Mouse (Mus musculus): Measurements from ENCODE around the gene Eid2b. TPM values are rescaled to one million over a fixed set of nuclear protein-coding genes. Genes with fewer than 3 reads are reported as not detected.

Eid2b gene
- total and polyA plus RNA-seq, 2 experiments from 2014 or later, result 44.0 to 53.6 TPM

DNA sequence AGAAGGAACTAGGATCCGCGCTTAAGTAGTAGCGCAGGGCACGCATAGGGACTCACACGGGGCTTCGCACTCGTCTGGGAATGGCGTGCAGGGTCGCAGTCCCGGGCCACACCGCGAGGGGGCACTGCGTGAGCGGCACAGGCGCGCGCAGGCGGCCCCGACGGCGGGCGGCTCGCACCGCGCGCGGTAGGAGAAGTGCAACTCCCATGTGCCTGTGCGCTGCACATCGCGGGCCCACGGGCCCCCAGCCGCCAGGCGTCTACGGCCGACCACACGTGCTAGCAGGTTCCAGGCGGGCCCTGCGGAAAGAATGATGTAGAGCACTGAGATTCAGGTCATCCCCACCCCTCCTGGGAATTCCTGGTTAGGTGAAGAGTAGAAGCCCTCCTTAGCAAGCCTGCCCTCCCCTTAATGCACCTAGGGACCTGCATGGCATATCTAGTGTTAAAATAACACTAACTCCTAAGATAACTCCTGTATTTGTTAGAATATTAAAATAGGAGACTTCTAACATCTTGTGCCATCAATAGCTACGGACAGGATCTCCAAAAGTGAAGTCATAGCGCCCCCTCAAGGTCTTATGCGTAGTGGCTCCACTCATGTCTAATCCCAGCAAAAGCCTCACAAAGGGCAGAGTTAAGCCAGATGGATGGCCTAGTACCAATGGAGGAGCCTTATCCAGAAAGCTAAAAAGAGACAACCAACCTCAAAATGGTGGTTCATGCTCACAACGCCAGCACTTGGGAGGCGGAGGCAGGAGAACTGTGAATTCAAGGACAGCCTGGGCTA lies 21.5 kb downstream of the Eid2b start:
- no peak overlapping the region for H3K27ac ChIP-seq (ENCODE audit: low read depth, low read length)
- H3K9ac ChIP-seq, result no peak overlapping the region
- no peaks in the 10 kb centered on the region for H3K4me1 ChIP-seq (ENCODE audit: insufficient read depth)
- H3K9me3 ChIP-seq (ENCODE audit: low read length), result no peaks in the 10 kb centered on the region
- peak overlapping the region; percentile 41 for H3K4me2 ChIP-seq (ENCODE audit: low read depth)
- no peaks in the 10 kb centered on the region; the same call in 1 of the 2 replicates for H3K27me3 ChIP-seq (ENCODE audit: insufficient read depth, low read length)
- 0 out of 2 replicates have a peak overlapping the region, but pooled peaks have one; percentile 13 for H3K4me3 ChIP-seq (ENCODE audit: low read depth, low read length)
- H3K36me3 ChIP-seq (ENCODE audit: insufficient read depth), result no peaks in the 10 kb centered on the region
- peak; percentile 82 for DNase-seq
- peak; percentile 75 for TF ChIP-seq CTCF (IDR thresholded peaks at IDR 0.05; ENCODE audit: low read depth)
- 10% methylated on average over 43 of the region's 43 CpGs for WGBS
- peak; percentile 64 for ATAC-seq

DNA sequence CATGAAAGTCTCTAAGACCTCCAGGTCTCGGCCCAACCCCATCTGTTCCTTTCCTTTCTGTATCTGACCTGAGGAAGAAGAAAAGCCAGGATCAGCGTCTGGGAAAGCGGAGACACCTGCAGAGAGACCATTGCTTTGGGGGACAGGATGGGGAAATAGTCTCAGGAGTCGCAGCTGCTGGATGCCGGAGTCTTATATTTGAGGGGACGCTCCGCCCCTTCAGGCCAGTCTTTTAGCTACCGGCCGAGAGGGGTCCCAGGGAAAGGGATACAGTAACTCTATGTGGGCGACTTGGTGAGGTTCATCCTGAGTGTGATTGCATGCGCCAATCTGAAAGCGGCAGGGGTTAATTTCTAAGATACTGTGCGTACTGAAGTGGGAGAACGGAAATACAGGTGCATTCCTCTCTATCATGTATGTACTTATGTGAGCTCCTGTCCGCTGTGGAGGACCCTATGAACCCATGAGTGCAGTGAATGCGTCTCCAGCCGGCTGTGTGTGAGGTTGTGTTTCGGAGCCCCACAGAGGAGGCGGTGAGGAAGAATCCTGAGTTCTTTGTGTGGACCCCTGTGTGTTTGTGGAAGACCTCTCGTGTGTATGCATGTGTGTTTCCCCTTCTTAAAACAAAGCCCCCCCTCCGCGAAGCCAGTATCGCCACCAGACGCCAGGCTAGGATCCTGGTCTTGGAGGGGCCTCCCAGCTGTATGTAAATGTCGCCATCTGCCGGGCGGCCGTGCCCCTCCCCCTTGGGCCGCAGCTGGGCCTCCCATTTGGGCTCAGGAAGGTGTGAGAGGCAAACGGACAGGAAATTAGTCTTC lies 24.3 kb downstream of the Eid2b start, which contains the start of gene Dll3:
Dll3 (minus strand) TSS at position 623 of the 818 bp plus-strand sequence.
- H3K4me2 ChIP-seq (ENCODE audit: low read depth), result peak within 1 kb of the TSS; percentile 61
- DNase-seq, result peak; percentile 72
- H3K4me3 ChIP-seq (ENCODE audit: low read depth, low read length), result peak within 1 kb of the TSS; percentile 37
- peak within 1 kb of the TSS; percentile 57 for H3K27ac ChIP-seq (ENCODE audit: low read depth, low read length)
- H3K36me3 ChIP-seq (ENCODE audit: insufficient read depth), result peaks cover 22% of the 10 kb centered on the region
- peak; percentile 61 for TF ChIP-seq CTCF (IDR thresholded peaks at IDR 0.05; ENCODE audit: low read depth)
- ATAC-seq, result peak; percentile 64
- 1% methylated on average over 30 of the region's 30 CpGs for WGBS
- no peaks in the 10 kb centered on the region for H3K4me1 ChIP-seq (ENCODE audit: insufficient read depth)
- no peaks in the 10 kb centered on the region; the same call in 1 of the 2 replicates for H3K27me3 ChIP-seq (ENCODE audit: insufficient read depth, low read length)
- no peaks in the 10 kb centered on the region for H3K9me3 ChIP-seq (ENCODE audit: low read length)
- H3K9ac ChIP-seq, result peak within 1 kb of the TSS; percentile 57

DNA sequence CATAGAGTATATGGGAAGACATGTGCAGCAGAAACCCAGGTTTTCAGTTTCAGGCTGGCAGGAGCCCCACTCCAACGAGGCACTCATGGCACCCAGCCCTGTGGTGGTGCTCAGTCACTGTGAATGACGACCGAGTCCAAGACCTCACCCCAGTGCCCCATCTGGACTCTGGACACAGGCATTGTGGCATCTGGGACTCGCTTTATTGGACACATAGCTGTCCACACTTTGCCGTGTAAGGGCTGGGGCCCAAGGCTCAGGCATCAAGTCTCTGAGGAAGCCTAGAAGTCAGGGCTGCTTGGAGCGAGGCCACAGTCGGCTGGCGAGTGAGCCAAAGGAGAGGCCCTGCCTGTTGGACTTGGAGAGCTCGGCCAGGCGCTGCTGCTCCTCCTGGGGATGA lies 28.1 kb downstream of the Eid2b start:
- Histone ChIP-seq H3K9me3 (ENCODE audit: low read length) (no peaks in the 10 kb centered on the region), H3K4me2 (ENCODE audit: low read depth) (no peak overlapping the region), H3K36me3 (ENCODE audit: insufficient read depth) (peaks cover 49% of the 10 kb centered on the region), H3K27ac (ENCODE audit: low read depth, low read length) (no peak overlapping the region), H3K27me3 (ENCODE audit: insufficient read depth, low read length) (no peaks in the 10 kb centered on the region), H3K4me1 (ENCODE audit: insufficient read depth) (no peaks in the 10 kb centered on the region), H3K4me3 (ENCODE audit: low read depth, low read length) (no peak overlapping the region), H3K9ac (no peak overlapping the region)
- WGBS, result 88% methylated on average over 10 of the region's 10 CpGs
- no peak for ATAC-seq
- no peak for DNase-seq
- no peak for TF ChIP-seq CTCF (IDR thresholded peaks at IDR 0.05; ENCODE audit: low read depth)

DNA sequence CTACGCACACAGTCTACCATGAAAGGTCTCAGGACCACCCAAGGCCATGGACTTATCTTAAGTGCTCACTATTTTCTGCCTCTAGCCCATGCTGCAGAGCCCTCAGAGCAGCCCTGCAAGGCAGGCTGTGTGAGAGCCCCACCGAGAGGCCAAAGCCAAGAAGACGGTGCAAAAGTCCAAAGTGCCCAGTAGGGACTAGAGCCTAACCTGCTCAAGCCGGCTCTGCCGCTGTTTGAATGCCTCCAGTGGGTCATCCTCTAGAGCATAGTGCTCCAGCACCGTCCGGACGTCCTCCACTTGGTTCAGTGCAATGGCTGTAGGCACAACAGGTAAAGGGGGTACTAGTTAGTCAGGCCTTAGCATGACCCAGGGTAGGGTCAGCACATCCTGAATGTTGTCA lies 28.7 kb downstream of the Eid2b start:
- Histone ChIP-seq H3K27me3 (ENCODE audit: insufficient read depth, low read length) (no peaks in the 10 kb centered on the region), H3K27ac (ENCODE audit: low read depth, low read length) (no peak overlapping the region), H3K4me3 (ENCODE audit: low read depth, low read length) (no peak overlapping the region), H3K36me3 (ENCODE audit: insufficient read depth) (peaks cover 49% of the 10 kb centered on the region), H3K9ac (no peak overlapping the region), H3K4me1 (ENCODE audit: insufficient read depth) (peaks cover 5% of the 10 kb centered on the region; the same call in 1 of the 2 replicates), H3K9me3 (ENCODE audit: low read length) (no peaks in the 10 kb centered on the region), H3K4me2 (ENCODE audit: low read depth) (no peak overlapping the region)
- DNase-seq, result no peak
- ATAC-seq, result no peak
- 96% methylated on average over 8 of the region's 8 CpGs for WGBS
- no peak for TF ChIP-seq CTCF (IDR thresholded peaks at IDR 0.05; ENCODE audit: low read depth)

DNA sequence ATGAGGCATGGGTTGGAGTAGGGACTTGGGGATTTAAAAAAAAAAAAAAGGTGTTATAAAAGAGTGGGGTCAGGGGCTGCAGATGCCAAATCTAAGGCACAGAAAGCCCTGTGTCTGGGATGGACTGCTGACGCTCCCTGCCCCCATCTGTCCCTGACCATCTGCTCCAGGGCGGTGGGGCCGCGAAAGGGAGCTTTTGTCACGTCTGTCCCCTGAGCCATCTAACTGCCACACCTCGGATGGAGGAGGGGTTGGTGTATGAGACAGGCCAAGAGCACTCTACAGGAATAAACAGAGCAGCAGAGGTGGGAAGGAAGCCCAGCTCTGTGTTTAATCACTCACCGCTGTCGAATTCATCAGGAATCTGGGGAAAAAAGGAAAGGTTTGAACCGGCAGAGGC lies 32.2 kb downstream of the Eid2b start:
- Histone ChIP-seq H3K36me3 (ENCODE audit: insufficient read depth) (peaks cover 48% of the 10 kb centered on the region), H3K27me3 (ENCODE audit: insufficient read depth, low read length) (no peaks in the 10 kb centered on the region), H3K4me3 (ENCODE audit: low read depth, low read length) (no peak overlapping the region), H3K27ac (ENCODE audit: low read depth, low read length) (no peak overlapping the region), H3K9me3 (ENCODE audit: low read length) (no peaks in the 10 kb centered on the region), H3K9ac (no peak overlapping the region), H3K4me2 (ENCODE audit: low read depth) (no peak overlapping the region), H3K4me1 (ENCODE audit: insufficient read depth) (peaks cover 5% of the 10 kb centered on the region; the same call in 1 of the 2 replicates)
- ATAC-seq (no peak), DNase-seq (no peak)
- no peak for TF ChIP-seq CTCF (IDR thresholded peaks at IDR 0.05; ENCODE audit: low read depth)
- 55% methylated on average over 9 of the region's 9 CpGs for WGBS

DNA sequence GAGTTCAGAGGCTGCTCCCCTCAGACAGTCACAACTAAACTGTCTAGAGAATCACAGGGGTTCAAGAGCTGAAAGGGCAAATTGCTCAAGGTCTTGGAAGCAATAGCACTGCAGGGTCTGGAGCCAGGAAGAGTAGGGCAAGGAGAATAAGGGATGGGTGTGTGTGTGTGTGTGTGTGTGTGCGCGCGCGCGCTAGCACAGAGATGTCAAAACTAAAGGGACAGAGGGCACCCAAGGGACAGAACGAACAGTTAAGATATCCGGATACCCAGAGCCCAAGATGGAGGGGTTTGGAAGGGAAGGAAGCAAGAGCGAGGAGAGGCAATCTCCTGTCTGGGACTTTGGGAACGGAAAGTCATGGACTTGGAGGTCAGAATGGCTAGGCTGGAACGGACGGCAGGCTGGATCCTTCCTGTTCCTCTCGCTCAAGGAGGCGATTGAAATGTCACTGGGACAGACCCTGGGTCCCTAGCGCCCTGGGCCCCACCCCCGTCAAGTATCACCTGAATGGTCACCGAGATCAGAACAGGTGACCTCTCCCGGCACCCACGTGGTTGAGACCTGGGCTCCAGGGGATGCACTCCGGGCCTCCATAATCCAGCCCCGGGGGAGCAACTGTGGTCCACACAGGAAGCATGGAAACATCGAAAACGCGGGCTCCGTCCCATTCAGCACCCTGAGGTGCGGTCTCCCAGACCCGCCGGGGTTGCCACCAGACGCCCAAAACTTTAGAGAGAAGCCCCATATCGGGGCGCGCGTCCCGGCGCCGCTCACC lies 33.8 kb downstream of the Eid2b start:
- peak; percentile 62 for ATAC-seq
- Histone ChIP-seq H3K27ac (ENCODE audit: low read depth, low read length) (peak overlapping the region; percentile 64; the same call in 1 of the 2 replicates), H3K9ac (peak overlapping the region; percentile 81), H3K4me1 (ENCODE audit: insufficient read depth) (peaks cover 5% of the 10 kb centered on the region; the same call in 1 of the 2 replicates), H3K27me3 (ENCODE audit: insufficient read depth, low read length) (no peaks in the 10 kb centered on the region), H3K4me3 (ENCODE audit: low read depth, low read length) (peak overlapping the region; percentile 78), H3K9me3 (ENCODE audit: low read length) (no peaks in the 10 kb centered on the region), H3K36me3 (ENCODE audit: insufficient read depth) (peaks cover 48% of the 10 kb centered on the region), H3K4me2 (ENCODE audit: low read depth) (peak overlapping the region; percentile 82)
- 8% methylated on average over 35 of the region's 35 CpGs for whole genome bisulfite sequencing
- no peak for TF ChIP-seq CTCF (IDR thresholded peaks at IDR 0.05; ENCODE audit: low read depth)
- no peak for DNase-seq
